Mouse (Mus musculus): Measurements from ENCODE around the gene Slc2a4.

Slc2a4 gene

DNA sequence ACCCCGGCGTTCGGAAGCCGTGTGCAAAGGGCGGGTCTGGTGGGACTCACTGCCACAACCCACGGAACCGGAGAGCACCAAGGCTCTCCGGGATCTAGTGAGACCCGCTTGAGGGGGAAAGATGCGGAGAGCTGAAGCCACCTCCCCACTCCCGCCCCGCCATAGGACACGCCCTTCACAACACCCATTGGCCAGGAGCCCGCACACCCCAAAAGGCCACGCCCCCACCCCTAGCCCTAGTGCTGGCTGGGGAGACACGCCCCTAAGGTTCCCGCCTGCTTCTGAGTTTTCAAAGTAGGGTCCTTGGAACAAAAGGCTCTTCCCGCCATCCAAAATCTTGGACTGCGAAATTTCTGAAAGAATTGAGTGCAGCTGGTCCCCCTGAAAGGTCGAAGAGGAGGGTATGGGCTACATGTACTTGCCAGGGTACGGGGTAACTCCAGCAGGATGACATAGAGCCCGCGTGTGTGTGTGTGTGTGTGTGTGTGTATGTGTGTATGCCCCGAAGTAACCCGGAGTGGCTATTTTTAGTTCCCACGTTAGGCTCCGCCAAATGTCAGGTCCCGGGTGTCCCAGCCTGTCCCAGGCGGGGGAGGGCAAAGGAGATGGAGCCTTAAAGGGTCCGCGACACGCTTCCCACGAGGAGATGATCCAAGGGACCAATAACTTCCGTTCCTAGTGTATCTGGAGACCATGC is at the start of gene Slc2a4:
TSS of gene Slc2a4 (minus strand) at position 123 of the 697 bp plus-strand sequence.
- peak; percentile 93 to 98 for DNase-seq (ENCODE audit: low spot score in 2 of 2)

DNA sequence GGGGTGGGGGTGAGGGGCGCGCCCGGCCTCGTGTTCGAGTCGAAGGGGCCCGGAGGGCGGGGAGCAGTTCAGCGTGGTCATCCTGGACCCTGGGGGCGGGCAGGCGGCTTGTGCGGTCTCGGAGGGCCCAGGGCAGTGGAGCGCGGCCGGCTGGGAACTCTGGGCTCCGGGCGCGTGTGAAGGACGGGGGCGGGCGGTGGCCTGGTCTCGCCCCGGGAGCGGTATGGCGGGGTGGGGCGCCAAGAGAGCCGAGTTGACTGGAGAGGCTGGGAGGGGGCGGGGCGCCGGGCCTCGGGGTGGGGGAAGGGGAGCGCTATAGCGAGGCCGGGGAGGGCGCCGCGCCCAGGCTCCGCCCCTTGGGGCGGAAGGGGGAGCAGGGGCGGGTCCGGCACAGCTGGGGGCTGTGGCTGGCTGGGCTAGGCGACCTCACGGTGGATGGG is 49.1 kb upstream of the Slc2a4 start:
- peak; percentile 84 to 94 for DNase-seq (ENCODE audit: low spot score in 2 of 2)

DNA sequence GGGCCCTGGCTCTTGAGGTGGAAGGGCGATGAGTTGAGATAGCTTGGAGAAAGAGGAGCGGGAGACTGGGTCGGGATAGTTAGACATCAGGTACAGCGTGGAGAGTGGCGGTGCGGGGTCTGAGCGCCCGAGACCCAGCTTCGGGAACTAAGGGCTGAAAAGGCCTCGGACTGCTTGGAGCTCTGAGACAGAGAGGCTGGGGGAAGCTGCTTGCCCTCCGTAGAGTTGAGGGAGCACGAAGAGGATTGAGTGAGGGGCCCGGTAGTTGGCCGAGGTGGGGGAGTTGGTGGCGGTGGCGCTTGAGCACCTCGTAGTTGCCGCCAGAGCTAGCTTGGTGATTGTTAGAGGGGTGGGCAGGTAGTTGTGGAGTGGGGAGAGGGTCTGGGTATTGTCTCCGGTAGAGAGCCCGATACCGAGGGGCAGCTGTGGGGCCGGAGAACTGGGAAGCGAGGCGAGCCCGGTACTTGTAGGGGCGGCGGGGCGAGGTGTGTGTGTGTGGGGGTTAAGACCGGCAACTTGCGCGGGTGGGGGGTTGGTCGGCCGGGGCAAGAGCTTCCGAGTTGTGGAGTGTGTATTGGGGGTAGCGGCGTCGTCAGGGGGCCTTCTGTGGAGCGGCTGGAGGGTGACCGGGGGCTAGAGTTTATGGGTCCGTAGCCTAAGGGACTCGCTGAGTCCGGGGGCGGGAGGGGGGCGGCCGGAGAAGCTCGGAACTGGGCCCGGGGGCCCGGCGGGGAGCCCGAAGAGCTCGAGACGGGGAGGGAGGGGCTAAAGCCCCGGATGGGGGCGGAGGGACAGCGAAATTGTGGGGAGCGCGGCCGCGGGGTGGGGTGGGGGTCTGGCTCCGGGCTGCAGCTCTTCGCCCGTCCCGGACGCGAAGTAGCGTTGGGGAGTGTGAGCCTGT is 48.4 kb upstream of the Slc2a4 start:
- DNase-seq (ENCODE audit: low spot score in 2 of 2) = peak; percentile 68 to 75

DNA sequence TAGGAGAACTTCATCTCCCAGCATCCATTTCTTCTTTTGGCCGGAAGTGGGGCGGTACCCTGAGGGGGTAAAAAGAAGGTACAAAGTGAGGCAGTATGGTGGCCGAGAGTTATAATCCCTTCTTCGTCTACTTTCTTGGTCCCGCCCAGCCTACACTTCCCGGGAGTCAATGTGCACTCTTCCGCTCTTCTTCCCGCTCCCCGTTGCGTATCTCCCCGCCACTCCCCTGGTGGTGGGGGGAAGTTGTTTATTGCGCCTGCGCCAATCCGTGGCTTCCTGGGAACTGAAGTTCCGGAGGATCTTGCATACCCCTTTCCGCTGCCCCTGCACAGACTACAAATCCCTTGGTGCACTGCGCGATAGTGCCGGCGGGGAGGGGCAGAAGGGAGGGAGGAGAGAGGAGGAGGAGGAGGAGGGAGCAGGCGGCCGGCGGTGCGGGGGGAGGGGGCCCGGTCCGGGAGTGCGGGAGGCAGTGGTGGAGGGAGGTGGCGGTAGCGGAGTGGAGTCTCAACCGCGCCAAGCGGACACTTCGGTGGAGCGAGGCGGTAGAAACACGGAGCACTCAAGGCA is 47.5 kb upstream of the Slc2a4 start, which contains the start of gene Phf23:
TSS of gene Phf23 (plus strand) at position 387 of the 570 bp plus-strand sequence.
- peak; percentile 89 to 96 for DNase-seq (ENCODE audit: low spot score in 2 of 2)

DNA sequence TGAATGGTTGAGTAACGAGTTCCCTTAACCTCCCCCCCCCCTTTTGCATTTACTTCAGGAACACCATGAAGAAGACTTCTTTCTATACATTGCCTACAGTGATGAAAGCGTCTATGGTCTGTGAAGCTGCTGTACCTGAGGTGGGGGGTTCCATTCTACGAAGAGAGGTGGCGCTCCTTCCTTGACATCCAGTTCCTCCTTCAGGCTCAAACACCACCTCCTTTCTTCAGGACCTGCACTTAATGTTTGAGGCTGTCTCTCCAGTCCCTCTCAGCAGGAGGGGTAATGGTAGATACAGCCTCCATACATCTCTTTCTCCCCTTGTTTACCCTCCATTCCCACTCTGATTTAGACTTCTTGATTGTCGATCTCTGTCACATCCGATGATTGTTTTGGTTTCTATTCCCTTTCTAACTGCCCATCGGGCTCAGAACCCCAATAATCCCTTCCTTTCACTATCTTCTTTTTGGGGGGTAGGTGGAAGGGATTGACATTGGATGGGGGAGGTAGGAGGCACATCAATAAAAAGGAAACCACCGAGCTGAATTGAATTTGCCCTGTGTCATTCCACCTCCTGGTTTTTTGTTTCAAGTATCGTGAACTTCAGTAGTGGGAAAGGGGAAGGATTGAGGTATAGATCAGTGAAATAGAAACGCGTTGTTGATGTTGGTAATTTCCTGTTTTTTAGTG is 46.6 kb upstream of the Slc2a4 start:
- no peak for DNase-seq (ENCODE audit: low spot score in 2 of 2)

DNA sequence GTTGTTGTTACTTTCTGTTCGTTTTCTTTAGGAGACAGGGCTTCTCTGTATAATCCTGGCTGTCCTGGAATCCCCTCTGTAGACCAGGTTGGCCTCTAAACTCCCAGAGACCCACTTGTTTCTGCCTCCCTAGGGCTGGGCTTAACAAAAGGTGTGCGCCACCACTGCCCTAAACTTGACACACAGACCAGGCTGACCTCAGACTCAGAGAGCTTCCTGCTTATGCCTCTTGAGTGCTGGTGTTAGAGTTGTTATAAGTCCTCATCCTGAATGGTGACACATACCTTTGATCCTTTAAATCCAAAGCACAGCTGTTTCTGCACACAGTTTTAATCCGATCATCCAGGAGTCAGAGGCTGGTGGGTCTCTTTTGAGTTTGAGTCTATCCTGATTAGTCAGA is 44.9 kb upstream of the Slc2a4 start:
- DNase-seq (ENCODE audit: low spot score in 2 of 2) = no peak

DNA sequence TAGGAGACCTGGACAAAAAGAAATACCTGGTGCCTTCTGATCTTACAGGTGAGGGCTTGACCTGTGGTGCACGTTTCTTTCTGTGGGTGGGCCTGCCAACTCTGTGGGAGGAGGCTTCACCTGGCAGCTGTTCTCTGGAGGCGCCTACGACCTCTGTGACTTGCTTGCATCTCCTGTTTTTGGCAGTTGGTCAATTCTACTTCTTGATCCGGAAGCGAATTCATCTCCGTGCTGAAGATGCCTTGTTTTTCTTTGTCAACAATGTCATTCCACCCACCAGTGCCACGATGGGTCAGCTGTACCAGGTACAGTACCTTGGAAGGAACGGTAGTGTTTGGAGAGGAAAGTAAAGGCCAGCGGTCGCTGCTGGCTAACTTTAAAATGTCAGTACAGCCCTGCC is 44.4 kb upstream of the Slc2a4 start:
- DNase-seq (ENCODE audit: low spot score in 2 of 2) = no peak

DNA sequence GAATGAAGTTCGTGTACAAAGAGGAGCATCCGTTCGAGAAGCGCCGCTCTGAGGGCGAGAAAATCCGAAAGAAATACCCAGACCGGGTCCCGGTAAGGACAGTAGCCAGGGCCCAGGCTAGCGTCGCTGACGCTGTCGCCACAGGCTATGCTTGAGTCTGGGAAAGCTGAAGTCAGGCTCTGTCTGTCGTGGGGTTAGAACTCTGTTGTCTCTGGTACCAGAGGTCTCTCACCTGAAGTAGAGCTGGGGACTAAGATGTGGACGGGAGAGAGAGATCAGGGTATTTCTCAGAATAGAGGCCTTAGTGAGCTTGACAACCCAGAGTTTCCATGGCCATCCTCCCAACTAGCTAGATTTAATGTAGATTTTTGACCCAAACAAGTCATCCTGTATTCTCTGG is 43.7 kb upstream of the Slc2a4 start:
- no peak for DNase-seq (ENCODE audit: low spot score in 2 of 2)

DNA sequence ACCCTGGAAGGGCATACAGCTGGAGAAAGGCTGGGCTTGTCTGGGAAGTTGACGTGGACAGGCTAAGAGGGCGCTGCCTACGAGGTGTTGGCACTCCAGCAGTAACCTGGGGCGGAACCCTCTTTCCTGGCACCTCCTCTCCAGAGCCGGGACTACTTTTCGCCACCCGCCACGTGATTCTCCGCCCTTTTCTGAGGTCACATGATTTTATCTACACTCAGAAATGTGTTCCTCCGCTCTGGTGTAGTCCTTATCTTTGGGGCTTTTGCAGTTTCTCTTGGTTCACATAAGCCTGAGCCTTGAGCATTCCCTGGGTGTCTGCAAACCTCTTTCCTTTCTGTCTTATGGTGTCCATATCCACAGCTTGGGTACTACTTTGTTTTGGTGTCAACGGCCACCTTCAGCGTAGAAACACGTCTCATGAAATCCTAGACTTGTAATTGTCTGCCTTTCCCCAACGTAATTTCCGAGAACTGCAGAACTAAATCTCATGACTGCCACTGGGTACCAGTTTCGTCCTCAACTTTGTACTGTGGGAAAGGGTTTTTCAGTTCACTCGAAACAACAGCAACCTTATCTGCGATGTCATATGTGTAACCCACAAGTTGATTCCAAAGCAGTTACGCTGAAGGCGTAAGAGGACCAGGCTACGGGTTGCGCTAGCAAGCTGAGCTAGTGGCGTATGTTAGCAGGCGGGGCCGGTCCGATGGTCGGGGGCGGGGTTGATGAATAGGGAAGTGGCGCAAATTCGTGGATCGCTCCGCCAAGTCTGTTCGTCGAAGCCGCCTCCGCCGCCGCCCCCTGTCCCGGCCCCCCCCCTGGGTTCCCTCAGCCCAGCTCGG is 43.1 kb upstream of the Slc2a4 start, which contains the start of gene Gabarap:
TSS of gene Gabarap (plus strand) at position 294 of the 842 bp plus-strand sequence.
- peak; percentile 92 to 97 for DNase-seq (ENCODE audit: low spot score in 2 of 2)

DNA sequence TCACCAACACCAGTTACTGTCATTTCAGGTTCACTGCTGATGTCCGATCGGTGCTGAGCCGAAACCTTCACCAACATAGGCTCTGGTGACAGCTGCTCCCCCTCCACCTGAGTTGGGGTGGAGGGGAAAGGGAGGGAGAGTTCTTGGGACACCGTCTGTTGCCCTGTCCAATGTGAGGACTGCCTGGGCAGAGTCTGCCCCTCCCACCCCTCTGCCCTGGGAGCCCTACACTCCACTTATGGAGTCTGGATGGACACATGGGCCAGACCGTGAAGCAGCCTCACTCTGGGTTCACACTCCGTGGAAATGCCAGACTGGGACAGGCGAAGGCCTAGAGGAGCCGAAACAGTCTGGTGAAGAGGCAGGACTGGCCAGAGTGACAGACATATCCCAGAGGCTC is 42.0 kb upstream of the Slc2a4 start:
- DNase-seq (ENCODE audit: low spot score in 2 of 2) = no peak

DNA sequence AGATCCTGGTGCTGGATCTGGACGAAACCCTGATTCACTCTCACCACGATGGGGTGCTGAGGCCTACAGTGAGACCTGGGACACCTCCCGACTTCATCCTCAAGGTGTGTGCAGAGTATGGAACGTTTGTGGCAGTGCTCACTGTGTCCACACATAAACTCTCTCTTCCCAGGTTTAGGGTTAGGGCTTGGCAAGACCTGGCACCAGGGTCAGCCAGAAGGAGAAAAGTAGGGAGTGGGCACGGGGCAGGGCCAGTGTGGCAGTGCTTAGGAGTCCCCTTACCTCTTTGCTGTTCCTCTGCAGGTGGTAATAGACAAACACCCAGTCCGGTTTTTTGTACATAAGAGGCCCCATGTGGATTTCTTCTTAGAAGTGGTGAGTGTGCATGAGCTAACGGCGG is 36.4 kb upstream of the Slc2a4 start:
- no peak for DNase-seq (ENCODE audit: low spot score in 2 of 2)

DNA sequence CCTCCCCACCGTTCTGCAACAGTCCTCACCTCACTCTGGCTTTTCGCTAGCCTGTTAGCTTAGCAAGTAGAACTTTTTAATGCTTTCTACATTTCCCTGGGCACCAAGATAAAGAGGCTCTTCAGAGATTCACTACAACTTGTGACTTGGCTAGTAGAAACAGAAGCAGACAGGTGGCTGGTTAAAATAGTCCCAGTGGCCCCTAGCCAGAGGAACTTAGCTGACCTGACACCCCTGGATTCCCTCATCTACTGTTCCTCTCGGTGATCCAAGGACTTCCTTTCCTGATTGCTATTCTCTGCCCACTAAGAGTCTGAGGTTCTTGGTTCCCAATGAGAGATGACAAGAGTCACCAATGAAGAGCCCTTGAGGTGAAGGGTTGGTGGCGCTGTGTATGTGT is 35.4 kb upstream of the Slc2a4 start:
- DNase-seq (ENCODE audit: low spot score in 2 of 2) = no peak

DNA sequence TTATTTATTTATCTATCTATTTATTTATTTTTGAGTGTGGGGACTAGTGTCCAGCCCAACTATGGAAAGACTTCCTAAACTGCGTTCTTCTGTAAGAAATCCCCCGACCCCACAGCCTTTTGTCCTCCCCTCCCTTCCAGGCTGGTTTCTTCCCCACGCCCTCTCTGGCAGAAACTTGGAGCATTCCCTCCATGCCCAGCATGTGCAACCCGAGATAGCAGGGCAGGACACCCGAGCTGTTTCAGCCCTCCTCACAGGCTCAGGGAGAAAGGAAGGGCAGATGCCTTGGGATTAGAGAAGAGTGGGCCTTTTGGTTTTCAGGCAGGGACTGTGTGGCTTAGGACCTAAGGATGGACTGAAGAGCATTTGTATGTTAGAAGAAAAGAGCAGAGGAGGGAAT is 34.9 kb upstream of the Slc2a4 start:
- DNase-seq (ENCODE audit: low spot score in 2 of 2) = peak in 1 of 2 experiments; percentile 46

DNA sequence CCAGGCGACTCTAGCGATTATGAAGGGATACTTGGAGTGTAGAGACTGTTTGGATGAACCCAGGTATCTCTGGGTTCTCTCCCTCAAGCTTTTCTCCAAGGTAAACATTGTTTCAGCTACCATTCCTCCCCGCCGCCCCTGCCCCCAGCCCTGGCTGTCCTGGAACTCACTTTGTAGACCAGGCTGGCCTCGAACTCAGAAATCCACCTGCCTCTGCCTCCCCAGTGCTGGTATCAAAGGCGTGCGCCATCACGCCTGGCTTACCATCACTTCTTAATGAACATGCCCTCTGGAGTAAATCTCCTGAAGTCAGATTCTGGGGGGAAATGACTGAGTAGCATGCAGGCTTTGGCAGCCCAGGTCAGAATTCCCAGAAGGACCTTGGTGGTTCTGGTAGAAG is 34.2 kb upstream of the Slc2a4 start, which contains the start of gene Elp5:
TSS of gene Elp5 (minus strand) at position 293 of the 400 bp plus-strand sequence.
- DNase-seq (ENCODE audit: low spot score in 2 of 2) = no peak

DNA sequence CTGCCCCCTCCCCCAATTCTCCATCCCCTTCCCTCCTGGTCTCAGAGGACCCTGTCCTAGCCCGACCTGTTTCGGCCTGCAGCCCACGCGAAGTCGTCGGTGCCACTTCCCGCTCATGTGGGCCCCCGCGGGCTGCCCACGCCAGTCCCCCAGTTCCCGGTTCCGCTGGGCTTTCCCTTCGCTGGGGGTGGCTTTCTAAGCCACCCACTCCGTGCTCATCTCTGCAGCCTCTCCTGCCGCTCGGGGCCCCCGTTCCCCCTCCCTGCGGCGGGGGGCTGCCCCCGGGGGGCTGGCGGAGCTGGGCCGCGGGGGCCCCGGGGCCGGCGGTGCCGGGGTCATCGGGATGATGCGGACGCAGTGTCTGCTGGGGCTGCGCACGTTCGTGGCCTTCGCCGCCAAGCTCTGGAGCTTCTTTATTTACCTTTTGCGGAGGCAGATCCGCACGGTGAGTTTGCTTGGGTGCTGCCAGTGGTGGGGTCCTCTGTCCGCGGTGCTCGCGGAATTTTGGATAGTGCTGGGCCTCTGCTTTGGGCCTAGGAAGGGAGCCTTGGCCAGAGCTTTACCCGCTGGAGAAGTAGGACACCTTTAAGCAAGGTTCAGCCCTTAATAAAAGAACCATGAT is 33.3 kb upstream of the Slc2a4 start, which contains the start of gene Ctdnep1:
TSS of gene Ctdnep1 (plus strand) at position 16 of the 622 bp plus-strand sequence.
- DNase-seq (ENCODE audit: low spot score in 2 of 2) = peak; percentile 53 to 55

DNA sequence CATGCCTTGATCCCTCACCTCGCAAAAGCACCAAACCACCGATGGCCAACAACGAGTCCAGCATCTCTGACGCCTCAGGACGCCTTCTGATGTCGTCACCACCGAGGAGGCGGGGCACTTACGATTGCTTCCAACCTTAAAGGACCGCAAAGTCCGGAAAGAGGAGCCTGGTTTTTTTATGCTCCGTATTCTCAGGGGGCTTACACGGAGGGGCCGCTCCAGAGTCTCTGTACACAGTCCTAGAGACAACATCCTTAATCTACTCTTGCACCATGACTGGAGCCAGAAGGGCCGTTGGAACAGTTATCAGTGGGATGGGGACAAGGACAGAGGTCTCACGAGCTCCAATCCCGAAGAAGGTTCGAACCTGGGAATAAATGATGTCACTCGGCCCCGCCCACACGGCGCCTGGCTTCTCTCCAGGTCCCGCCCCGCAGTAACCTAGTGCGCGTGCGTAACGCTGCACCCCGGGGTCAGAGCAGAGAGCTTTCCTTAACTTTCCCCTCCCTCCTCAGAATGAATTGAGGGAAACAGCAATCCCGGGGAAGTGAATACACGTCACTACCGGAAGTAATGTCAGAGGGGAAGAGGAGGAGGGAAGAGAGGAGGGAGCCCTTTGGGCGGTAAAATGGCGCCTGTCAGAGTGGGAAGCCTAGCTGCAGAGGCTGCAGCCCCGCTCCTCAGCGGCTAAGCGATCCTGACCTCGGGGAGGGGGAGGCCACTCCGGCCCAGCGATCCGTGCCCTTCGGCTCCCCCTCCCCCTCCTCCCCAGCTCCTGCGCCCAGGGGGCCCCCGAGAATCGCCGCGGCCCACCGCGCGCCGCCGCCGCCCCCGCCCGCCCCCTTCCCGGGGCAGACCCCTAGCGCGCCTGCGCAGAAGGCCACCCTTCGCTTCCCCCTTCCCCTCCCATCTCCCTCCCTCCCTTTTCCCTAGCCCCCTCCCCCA is 32.5 kb upstream of the Slc2a4 start:
- peak; percentile 95 to 96 for DNase-seq (ENCODE audit: low spot score in 2 of 2)

DNA sequence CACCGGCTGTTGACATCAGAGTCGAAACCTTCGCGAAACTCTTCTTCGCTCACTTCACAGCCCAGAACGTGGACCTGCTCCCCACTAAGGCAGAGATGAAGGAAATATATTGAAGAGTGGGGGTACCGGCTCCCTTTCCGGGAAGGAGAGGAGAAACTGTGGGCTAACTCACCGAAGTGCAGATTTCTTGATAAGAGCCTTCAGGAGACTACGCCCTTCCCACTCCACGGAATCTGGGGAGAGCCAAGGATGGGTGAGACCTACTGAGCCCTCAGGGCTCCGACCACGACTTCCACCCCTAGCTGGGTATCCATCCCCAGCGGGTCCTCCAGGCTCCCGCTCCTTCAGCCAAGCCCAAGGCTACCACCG is 31.8 kb upstream of the Slc2a4 start:
- no peak for DNase-seq (ENCODE audit: low spot score in 2 of 2)

DNA sequence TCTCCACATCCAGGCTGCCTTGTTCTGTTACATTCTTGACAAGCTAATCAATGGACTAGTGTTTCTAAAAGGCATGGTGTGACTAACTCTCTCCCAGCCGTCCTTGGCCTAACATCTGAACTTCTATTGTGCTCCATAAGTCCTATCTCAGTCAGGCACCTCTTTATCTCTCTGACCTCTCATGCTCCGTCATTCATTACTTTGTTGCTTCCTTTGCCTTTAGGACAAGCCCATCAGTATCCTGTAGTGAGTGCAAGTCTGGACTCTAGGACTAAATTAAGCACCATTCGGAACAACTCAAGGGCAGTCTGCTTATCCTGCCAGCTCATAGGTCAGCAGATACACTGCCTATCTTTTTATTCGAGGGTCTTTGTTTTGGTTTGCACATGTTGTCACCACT is 28.3 kb upstream of the Slc2a4 start:
- DNase-seq (ENCODE audit: low spot score in 2 of 2) = no peak

DNA sequence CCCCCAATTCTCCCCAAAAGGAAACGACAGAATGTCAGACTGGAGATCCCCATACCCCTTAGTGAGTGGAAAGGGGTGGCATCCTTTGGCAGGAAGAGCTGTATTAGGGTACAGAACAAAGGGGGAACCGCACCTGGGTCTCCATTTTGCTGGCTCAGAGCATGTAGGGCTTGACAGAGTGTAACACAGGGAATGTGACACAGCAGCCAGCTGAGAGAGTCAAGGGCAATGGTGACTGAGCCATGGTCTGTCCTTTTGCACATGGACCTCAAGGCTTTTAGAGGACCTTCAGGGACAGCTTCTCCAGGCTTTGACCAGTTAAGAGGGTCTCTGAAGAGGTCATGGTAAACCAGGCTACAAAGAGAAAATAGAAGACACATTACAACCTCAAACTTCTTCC is 26.9 kb upstream of the Slc2a4 start:
- DNase-seq (ENCODE audit: low spot score in 2 of 2) = no peak
